Mouse (Mus musculus): Measurements from ENCODE around the gene Dhcr7.
A peak's percentile ranks its signal among the peaks of the same experiment; 100 is the strongest.

The Dhcr7 gene

GRCm38 (mm10) chr7:143822375-143823265, at the start of gene Dhcr7, which contains the start of gene Nadsyn1:
Gene Dhcr7 (plus strand): TSS chr7:143823145.
Gene Nadsyn1 (minus strand): TSS chr7:143822849.
- peak; percentile 98 for DNase-seq

GRCm38 (mm10) chr7:143776137-143776536, 46.8 kb upstream of the Dhcr7 start:
- no peak for DNase-seq

- no peak for DNase-seq
Observed at GRCm38 (mm10) chr7:143777375-143777774, 45.6 kb upstream of the Dhcr7 start.

- no peak for DNase-seq
Observed at GRCm38 (mm10) chr7:143783378-143783995, 39.5 kb upstream of the Dhcr7 start.

- peak; percentile 89 for DNase-seq
Observed at GRCm38 (mm10) chr7:143783996-143784829, 38.7 kb upstream of the Dhcr7 start, which contains the start of gene Mrgpre. Gene Mrgpre (minus strand): TSS chr7:143784500.

- no peak for DNase-seq
Observed at GRCm38 (mm10) chr7:143792336-143792985, 30.5 kb upstream of the Dhcr7 start.

GRCm38 (mm10) chr7:143793121-143793520, 29.8 kb upstream of the Dhcr7 start:
- peak; percentile 55 for DNase-seq

GRCm38 (mm10) chr7:143798783-143799182, 24.2 kb upstream of the Dhcr7 start:
- no peak for DNase-seq

- no peak for DNase-seq
Observed at GRCm38 (mm10) chr7:143800770-143801169, 22.2 kb upstream of the Dhcr7 start.

GRCm38 (mm10) chr7:143801195-143802065, 21.5 kb upstream of the Dhcr7 start:
- DNase-seq = no peak

GRCm38 (mm10) chr7:143805199-143805624, 17.7 kb upstream of the Dhcr7 start:
- no peak for DNase-seq

GRCm38 (mm10) chr7:143808909-143809308, 14.0 kb upstream of the Dhcr7 start:
- DNase-seq = peak; percentile 46

- no peak for DNase-seq
Observed at GRCm38 (mm10) chr7:143819201-143819600, 3.7 kb upstream of the Dhcr7 start.

- no peak for DNase-seq
Observed at GRCm38 (mm10) chr7:143821241-143821640, 1.7 kb upstream of the Dhcr7 start.

- DNase-seq = no peak
Observed at GRCm38 (mm10) chr7:143823266-143823605, 291 bp downstream of the Dhcr7 start.

- no peak for DNase-seq
Observed at GRCm38 (mm10) chr7:143826985-143827384, 4.0 kb downstream of the Dhcr7 start.

- peak; percentile 99 for DNase-seq
Observed at GRCm38 (mm10) chr7:143829504-143830331, 6.8 kb downstream of the Dhcr7 start.

GRCm38 (mm10) chr7:143830399-143830798, 7.5 kb downstream of the Dhcr7 start:
- DNase-seq = no peak

GRCm38 (mm10) chr7:143832196-143832595, 9.3 kb downstream of the Dhcr7 start:
- DNase-seq = no peak

GRCm38 (mm10) chr7:143832611-143833010, 9.7 kb downstream of the Dhcr7 start:
- DNase-seq = no peak

Data from retina, postnatal 1 day (tissue).